Mouse (Mus musculus) stomach, postnatal 0 days (tissue): ENCODE measurements at regions not wholly inside any gene's neighbourhood (a gene's known extent, or its start where the extent isn't known, plus 50 kb on each side); places are given as distances from the start of the nearest gene placed in this dataset.

Experiments
- CTCF ChIP-seq: IDR thresholded peaks from 2 replicates; pipeline ENCODE4 v1.5.1; 2016; ENCODE audit warnings: antibody characterized with exemption, low read depth, mild to moderate bottlenecking, moderate library complexity
- EP300 ChIP-seq: optimal IDR thresholded peaks from 2 replicates; pipeline ENCODE3; 2016; ENCODE audit warnings: antibody characterized with exemption

- no peak for TF ChIP-seq CTCF
- no peak for TF ChIP-seq EP300
Measured at GRCm38 (mm10) chr14:96021646-96022045, 140.6 kb downstream of the 4921530L21Rik start.
